Mouse (Mus musculus) ovary, postnatal 14 days (tissue): ENCODE data around the gene Rarres1.

Experiments
- DNase-seq: peaks from one replicate; pipeline ENCODE4 v3.0.0; 2022; ENCODE audit warnings: low spot score

The Rarres1 gene

GRCm38 (mm10) chr3:67492086-67492869, 23.0 kb downstream of the Rarres1 start:
- no peak for DNase-seq

DNA sequence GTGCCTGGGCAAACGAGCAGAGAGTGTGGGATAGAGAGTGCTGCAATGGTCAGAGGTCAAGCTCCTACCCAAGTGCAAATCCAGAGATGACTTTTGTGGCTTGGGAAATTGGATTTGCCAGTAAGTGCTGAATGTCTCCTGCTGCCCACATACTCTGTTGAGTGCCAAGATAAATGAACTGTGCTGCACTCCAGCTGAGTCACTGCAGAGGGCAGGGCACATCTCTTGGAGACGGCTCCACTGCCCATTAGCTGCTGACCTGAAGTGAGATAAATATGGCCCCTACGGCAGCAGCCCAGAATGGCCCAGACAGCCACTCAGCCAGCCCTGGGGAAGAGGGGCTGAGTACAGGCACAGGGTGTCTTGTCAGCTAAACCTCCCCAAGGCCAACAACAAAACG, 25.2 kb downstream of the Rarres1 start:
- no peak for DNase-seq

DNA sequence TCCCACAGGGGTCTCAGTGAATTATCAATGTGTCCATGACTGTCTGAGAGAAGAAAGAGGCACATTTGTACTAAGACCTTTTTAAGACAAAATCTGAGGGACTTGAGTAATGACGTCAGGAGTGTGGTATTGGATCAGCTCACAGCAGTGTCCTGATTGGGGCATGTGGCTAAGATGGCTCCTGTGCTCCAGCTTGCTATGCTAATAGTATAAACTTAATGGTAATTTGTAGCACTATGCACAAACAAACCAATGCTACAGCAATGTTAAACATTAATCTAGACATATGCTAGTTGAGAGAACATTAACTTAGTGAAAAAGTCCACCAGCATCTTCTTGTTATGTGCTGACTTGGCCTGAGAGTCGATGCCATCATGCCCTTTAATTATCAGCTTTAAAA, 30.1 kb downstream of the Rarres1 start:
- DNase-seq, result no peak

GRCm38 (mm10) chr3:67482400-67482799, 32.9 kb downstream of the Rarres1 start:
- no peak for DNase-seq

- no peak for DNase-seq
These were observed 35.5 kb downstream of the Rarres1 start for GRCm38 (mm10) chr3:67479806-67480205.

DNA sequence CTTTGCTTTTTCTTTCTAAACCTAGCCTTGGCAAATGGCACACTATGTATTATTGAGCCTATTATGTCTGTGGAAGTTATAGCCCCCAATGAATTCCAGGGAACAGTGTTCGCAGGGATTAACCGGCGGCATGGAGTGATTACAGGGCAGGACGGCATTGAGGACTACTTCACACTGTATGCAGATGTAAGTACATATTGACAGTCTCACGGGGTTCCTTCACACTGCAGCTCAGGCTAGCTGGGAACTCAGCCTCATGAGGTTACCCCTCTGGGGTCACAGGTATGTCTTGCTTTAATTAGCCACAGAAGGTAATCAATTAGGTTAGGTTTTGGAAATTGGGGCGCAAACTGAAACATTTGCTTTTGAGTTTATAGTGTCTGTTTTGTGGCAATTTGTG, 41.9 kb downstream of the Rarres1 start:
- no peak for DNase-seq

DNA sequence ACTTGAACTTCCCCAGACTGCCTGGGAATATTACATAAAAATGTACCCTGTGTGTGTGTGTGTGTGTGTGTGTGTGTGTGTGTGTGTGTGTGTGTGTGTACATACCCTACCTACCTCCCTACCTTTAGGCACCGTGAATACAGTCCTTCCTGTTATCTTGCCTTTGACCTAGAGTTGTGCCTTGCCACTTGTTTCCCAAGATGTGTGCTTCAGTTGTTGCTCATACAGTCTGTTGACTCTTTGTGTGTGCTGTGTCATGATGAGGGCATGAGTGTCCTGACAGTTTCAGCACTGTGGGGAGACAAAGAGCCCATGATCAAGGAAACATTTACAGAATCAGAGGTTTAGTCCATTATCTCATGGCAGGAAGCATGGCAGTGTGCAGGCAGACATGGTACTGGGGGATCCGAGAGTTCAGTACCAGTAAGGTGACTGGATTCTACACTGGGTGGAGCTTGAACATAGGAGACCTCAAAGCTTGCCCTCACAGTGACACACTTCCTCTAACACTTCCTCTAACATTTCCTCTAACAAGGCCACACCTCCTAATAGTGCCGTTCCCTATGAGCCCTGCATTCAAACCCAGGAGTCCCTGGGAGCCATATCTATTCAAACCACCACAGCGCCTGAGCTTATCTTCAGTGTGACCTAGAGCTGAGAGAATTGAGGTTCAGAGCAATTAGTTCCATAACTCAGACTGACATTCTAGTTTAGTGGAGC, 43.8 kb downstream of the Rarres1 start:
- no peak for DNase-seq

DNA sequence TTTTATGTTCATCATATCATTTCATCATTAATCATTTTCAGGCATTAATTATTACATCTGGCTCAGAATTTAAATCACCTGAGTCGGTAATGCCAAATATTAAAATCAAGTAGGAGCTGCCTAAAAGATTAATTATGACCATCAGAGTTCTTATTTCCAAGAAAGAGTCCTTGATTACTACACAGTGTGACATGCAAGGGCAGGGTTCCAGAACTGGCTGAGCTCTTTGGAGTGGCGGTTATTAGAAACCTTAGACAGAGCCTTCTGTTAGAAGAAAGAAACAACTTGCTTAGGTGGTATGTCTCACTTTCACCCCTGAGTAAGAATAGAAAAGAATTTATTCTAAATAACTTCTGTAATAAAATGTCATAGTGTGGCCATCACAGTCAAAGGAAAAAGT, 48.0 kb downstream of the Rarres1 start:
- DNase-seq, result no peak

GRCm38 (mm10) chr3:67466576-67466975, 48.7 kb downstream of the Rarres1 start:
- DNase-seq, result no peak

- DNase-seq, result peak; percentile 42
These were observed 51.6 kb downstream of the Rarres1 start, which contains the start of gene Lxn for GRCm38 (mm10) chr3:67463450-67464372. TSS of gene Lxn (minus strand) at chr3:67463926.

DNA sequence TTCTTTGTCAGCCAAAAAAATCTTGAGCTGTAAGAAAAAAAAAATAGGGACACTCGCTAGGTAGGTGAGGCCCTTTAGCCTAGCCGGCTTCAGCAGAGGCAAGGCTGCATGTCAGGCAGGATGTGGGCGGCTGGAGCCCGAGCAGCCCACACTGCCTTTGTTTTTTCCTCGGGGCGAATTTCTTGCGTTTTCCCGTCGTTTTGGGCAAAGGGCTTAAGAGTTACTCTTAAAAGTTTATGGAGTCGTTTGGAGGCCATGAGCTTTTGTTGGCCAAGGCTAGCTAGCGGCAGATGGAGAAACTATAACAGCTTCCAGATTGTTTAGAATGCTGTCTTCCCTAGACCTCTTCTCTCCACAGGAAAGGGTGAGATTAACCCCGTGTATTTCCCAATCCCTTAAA, 52.3 kb downstream of the Rarres1 start:
- no peak for DNase-seq

DNA sequence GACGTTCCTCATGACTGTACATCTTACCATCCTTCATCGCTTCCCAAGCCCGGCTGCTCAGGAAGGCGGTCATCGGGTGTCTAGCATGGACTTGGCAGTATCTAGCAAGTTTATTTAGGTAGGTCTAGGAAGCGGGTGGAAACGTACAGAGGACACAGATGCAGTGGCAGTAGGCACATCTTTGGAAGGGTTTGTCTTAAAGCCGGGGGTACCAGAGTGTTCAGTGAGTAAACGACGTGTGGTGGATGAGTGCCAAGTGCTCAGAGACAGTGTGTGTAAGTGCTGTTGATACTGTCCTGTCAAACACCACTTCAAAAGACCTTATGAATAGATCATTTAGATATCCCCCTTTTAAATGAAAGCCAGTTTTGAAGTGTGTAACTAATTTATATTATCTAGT, 52.7 kb downstream of the Rarres1 start:
- no peak for DNase-seq

DNA sequence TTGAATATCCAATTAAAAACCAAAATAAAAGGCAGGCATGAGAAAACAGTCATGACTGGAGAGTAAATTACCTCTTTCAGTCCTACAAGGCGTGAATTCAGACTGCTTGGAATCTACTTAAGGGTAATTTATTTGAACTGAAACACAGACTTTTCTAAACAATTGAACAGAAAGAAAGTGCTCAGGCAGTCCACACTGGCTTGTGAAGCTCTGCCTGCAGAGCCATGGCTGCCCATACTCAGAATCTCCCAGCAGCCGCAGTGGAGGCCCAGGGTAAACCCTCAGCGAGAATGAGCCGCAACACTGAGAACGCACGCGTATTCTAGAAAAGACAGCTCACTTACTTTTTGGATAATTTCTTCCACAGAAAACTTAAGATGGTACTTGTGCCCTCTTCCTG, 53.3 kb downstream of the Rarres1 start:
- DNase-seq, result no peak

DNA sequence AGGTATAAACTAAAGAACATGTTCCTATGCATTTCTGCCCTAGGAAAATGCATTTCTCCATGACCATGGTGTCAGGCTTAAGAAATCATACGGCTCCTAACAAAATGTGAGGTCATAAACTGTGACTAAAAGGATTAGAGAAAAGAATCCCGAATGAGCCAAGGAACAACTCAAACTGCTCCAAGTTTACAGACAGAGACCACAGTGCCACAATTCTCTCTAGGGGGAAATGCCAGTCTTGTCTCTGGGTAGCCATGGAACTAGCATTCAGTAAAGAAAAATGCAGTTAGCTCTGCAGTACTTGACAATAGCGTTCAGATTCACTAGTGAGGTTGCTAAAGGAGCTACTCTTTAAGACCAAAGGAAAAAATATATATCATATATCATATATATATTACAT, 55.4 kb downstream of the Rarres1 start:
- DNase-seq, result no peak

- no peak for DNase-seq
These were observed 64.6 kb downstream of the Rarres1 start for GRCm38 (mm10) chr3:67450601-67451210.

DNA sequence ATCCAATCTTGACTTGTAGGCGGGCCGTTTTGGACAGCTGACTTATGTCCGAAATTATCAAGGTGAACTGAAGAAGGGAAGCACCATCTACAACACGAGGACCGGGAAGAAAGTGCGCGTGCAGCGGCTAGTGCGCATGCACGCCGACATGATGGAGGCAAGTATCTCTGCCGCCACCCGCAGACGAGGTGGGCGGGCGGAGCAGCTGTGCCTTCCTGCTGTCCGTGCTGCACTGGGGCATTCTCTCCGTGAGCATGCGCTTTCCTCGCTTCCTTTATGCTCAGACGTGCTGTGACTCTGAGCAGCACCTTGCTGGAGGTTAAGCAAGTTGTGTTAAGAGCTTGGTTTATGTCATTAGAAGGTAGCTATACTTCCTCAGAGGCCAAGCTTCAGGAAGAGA, 65.7 kb downstream of the Rarres1 start:
- no peak for DNase-seq

- DNase-seq, result no peak
These were observed 68.2 kb downstream of the Rarres1 start for GRCm38 (mm10) chr3:67447143-67447542.

DNA sequence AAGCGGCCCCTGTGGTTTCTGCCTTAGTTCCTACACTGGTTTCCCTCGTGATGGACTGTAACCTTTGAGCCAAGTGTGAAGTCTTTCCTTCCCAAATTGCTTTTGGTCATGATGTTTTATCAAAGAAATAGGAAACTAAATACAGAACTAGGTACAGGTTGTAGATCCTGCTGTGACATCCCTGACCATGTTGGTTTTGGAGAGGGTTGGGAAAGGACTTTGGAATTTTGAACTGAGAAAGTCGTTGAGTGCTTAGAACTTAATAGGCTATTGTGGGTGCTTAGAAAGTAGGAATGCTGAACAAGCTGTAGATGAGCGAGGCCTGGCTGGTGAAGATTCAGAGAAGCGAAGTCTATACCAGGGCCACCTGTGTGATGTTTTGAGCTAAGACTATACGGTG, 81.3 kb downstream of the Rarres1 start:
- DNase-seq, result no peak

DNA sequence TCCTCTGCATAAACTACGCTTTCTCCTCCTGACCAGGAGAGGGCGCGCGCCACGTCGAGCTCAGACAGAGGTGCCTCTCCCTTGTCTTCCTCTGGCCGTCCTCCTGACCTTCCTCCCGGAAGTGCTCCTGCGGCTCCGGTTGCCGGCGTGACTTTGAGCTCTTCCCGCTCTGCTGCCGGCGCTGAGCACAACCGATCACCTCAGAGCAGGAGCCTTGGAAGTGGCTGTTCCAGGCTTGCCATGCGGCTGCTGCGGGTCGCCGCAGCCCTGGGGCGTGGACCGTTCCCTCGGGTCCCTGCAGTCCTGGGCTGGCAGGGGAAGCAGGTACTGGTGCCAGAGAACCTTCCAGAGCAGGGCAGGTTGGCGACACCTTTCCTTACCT, 85.3 kb downstream of the Rarres1 start, which contains the start of gene Gfm1:
Gene Gfm1, plus strand, starts transcription at position 98 of the 382 bp plus-strand sequence.
- peak; percentile 83 for DNase-seq

DNA sequence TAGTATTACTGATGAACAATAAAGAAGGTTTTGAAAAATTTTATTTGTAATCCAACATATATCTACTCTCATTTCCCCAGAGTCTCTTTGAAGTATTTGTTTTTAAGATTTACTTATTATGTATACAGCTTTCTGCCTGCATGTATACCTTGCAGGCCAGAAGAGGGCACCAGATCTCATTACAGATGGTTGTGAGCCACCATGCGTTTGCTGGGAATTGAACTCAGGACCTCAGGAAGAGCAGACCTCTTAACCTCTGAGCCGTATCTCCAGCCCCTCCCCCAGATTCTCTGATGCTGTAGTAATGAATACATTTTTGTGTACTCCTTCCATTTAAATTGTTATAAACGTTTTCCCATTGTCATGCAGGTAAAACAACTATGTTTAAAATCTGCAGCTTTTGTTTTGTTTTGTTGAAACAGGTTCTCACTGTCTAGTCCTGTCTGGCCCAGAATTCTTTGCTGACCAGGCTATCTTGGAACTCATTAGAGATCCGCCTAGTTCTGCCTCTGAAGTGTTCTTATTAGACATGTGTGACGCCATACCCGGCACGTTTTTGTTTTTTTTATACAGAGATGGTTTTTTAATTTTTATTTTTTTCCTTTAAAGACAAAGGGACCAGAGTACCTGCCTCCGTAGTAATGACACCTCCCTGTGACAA, 85.9 kb downstream of the Rarres1 start:
- DNase-seq, result no peak
